Mouse (Mus musculus) monocyte, adult 5-6 weeks (primary cell): ENCODE measurements around the gene Synj2bp. TPM values are rescaled to one million over a fixed set of nuclear protein-coding genes. Genes with fewer than 3 reads are reported as not detected.
"Not testable (repeated sequence)": the region's sequence is repeated elsewhere in the genome, so short reads cannot be mapped to it uniquely, and the experiment has no call there.

Source experiments
- ATAC-seq: fragments of 153-309, 156-312 bp; replicated peaks from 2 replicates; pipeline ENCODE4 v1.8.0; 2017; ENCODE audit warnings: mild to moderate bottlenecking; ENCODE audit not compliant: low TSS enrichment, insufficient number of reproducible peaks, severe bottlenecking, poor library complexity, low FRiP score
- total RNA-seq: library from RNA; stranded (forward); fragments of 200-1000, 200-491, 200-594 nt; gene quantifications from 3 replicates; pipeline ENCODE4 v1.2.3, GENCODE M21; 2017

The Synj2bp gene
- total RNA-seq = 42.6 to 62.2 TPM (median 46.7 TPM) in 3 replicates

GRCm38 (mm10) chr12:81532316-81533028, at the start of gene Synj2bp, which contains the start of gene Gm20498:
Gene Synj2bp (minus strand): TSS chr12:81532911.
Gene Gm20498 (minus strand): TSS chr12:81532905.
- peak; percentile 95 for ATAC-seq

- no peak for ATAC-seq
Observed at GRCm38 (mm10) chr12:81568374-81568773, 35.7 kb upstream of the Synj2bp start, which contains the start of gene Adam21. Gene Adam21 (minus strand): TSS chr12:81568474.

- no peak for ATAC-seq
Observed at GRCm38 (mm10) chr12:81567931-81568330, 35.2 kb upstream of the Synj2bp start.

- ATAC-seq = no peak
Observed at GRCm38 (mm10) chr12:81564173-81564572, 31.5 kb upstream of the Synj2bp start.

GRCm38 (mm10) chr12:81549286-81549685, 16.6 kb upstream of the Synj2bp start:
- no peak for ATAC-seq

DNA sequence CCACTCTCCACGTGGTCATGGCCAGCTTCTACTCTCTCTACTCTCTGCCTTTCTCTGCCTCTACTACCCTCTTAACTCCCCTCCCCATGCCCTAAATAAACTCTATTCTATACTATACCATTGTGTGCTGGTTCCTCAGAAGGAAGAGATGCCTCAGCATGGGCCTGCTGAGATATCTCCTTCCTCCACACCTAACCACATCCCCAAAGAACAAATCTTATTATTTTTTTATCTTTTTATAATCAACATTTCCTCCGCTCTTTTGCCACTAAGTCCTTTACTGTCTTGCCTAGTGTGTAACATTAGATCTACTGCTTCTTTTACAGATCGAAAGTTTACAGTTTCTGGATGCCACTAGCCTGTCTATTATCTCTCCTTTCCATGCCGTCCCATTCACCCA, 14.5 kb upstream of the Synj2bp start:
- no peak for ATAC-seq

GRCm38 (mm10) chr12:81533029-81533419, 313 bp upstream of the Synj2bp start:
- ATAC-seq = no peak

DNA sequence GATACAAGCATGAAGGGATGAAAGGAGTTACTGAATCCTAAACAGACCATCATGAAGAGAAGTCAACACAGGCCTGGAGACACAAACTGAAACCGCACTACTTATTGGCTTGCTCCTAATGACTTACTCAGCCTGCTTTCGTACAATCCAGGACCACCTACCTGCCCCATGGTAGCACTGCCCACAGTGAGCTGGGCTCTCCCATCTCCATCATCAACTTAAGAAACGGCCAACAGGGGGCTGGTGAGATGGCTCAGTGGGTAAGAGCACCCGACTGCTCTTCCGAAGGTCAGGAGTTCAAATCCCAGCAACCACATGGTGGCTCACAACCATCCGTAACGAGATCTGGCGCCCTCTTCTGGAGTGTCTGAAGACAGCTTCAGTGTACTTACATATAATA, 2.1 kb downstream of the Synj2bp start:
- ATAC-seq = not testable (repeated sequence)

DNA sequence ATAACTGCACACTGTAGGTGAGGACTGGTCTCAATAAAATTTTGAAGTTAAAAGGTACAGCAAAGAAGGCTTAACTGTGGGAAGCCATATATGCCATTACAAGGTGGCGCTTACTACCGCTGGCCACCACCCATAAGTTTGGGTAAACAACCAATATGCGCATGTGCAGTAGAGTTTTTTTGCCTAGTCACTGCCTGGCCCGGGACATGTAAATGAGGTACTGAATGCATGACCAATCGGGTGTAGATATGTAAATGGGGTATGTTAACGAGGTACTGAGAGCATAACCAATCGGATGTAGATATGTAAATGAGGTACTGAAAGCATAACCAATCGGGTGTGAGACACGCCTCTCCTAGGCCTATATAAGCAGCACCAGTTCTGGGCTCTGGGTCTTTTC, 35.8 kb downstream of the Synj2bp start:
- not testable (repeated sequence) for ATAC-seq

GRCm38 (mm10) chr12:81490491-81490890, 42.2 kb downstream of the Synj2bp start:
- no peak for ATAC-seq

GRCm38 (mm10) chr12:81485311-81485710, 47.4 kb downstream of the Synj2bp start:
- no peak for ATAC-seq

GRCm38 (mm10) chr12:81484727-81485191, 48.0 kb downstream of the Synj2bp start, which contains the start of gene Cox16:
Gene Cox16 (minus strand): TSS chr12:81485127.
- peak; percentile 93 for ATAC-seq

GRCm38 (mm10) chr12:81484212-81484611, 48.5 kb downstream of the Synj2bp start:
- ATAC-seq = no peak

DNA sequence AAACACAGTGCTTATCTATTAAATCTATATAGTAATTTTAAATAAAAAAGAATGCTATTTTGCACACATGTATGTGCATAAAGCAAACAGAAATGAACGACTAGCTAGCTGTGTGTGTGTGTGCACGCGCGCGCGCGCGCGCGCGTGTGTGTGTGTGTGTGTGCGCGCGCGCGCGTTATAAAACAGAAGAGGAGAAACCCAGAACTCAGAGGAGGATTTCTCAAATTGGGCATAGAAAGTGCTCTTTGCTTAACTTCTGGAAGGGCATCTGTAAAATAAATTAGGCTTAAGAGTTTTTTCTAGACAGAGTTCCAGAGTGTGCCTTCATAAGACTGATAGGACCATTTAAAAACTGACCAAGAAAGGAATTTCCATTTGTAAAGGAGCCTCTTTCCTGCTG, 49.1 kb downstream of the Synj2bp start:
- no peak for ATAC-seq

- not testable (repeated sequence) for ATAC-seq
Observed at GRCm38 (mm10) chr12:81459051-81459450, 73.7 kb downstream of the Synj2bp start.

Other genes with a start within 250 kb of the Synj2bp start
- gene Slc8a3, start 199.7 kb downstream of the Synj2bp start, total RNA-seq = not detected in 3 replicates
- 0.97 TPM in 1 of 3 replicates, not detected in the others for gene Gm4787, start 153.4 kb downstream of the Synj2bp start, total RNA-seq
- gene Adam4, start 111.0 kb downstream of the Synj2bp start, total RNA-seq = 1.1 to 3.3 TPM in 2 of 3 replicates, not detected in the other
- 113 to 151 TPM (median 115 TPM) in 3 replicates for gene Cox16, start 47.8 kb downstream of the Synj2bp start, total RNA-seq
- gene Gm20498, start within 50 bp of the Synj2bp start, total RNA-seq = 3.4 to 61.0 TPM (median 34.3 TPM) in 3 replicates
- gene Adam21, start 35.6 kb upstream of the Synj2bp start, total RNA-seq = 0.85 TPM in 1 of 3 replicates, not detected in the others
- 71.1 to 93.2 TPM (median 77.1 TPM) in 3 replicates for gene Med6, start 62.1 kb upstream of the Synj2bp start, total RNA-seq
- gene Ttc9, start 98.3 kb upstream of the Synj2bp start, total RNA-seq = 0.64 TPM in 1 of 3 replicates, not detected in the others
- 3.7 to 4.4 TPM (median 4.4 TPM) in 3 replicates for gene Map3k9, start 248.3 kb upstream of the Synj2bp start, total RNA-seq